18 mouse cellular contexts compared by ENCODE assay signal in genomic region chr5:116274818-116275217, GRCm38 (mm10). TPM values are rescaled to one million over a fixed set of nuclear protein-coding genes. Genes with fewer than 3 reads are reported as not detected.
DNase-seq lines count a peak whose midpoint lies in the region; ATAC-seq lines count a peak whose summit lies in the region.
"Had no signal": no experiment of that assay in that cellular context is flagged by ENCODE, and none has a peak within 500 bp of the region (broad histone marks: within the 10 kb centered on the region; RNA-seq: fewer than 3 reads in every experiment).

No protein-coding gene starts in this region.

- H3K4me1 ChIP-seq in intestine, embryonic 14.5 days (replicated peaks; ENCODE audit: control insufficient read depth, insufficient read depth, low read length): peaks cover 14% of the 10 kb centered on the region; the same call in 1 of the 2 replicates
- no peaks in the 10 kb centered on the region; the same call in 1 of the 2 replicates for H3K4me1 ChIP-seq in intestine, embryonic 15.5 days (replicated peaks)
- H3K4me1 ChIP-seq in hindbrain, embryonic 12.5 days: peaks cover 31% of the 10 kb centered on the region
- peaks cover 32% of the 10 kb centered on the region for H3K4me1 ChIP-seq in midbrain, embryonic 12.5 days
- H3K4me1 ChIP-seq in kidney, embryonic 14.5 days (ENCODE audit: control insufficient read depth, insufficient read depth, low read length): no peaks in the 10 kb centered on the region

- no peaks in the 10 kb centered on the region for H3K27me3 ChIP-seq in intestine, embryonic 14.5 days (replicated peaks; ENCODE audit: control insufficient read depth, insufficient read depth, low read length)
- H3K27me3 ChIP-seq in intestine, embryonic 15.5 days (replicated peaks): no peaks in the 10 kb centered on the region
- H3K27me3 ChIP-seq in hindbrain, embryonic 12.5 days: no peaks in the 10 kb centered on the region
- no peaks in the 10 kb centered on the region for H3K27me3 ChIP-seq in midbrain, embryonic 12.5 days
- H3K27me3 ChIP-seq in kidney, embryonic 14.5 days (ENCODE audit: control insufficient read depth, insufficient read depth, low read length): no peaks in the 10 kb centered on the region
- H3K27me3 ChIP-seq: embryonic facial prominence, embryonic 13.5 days had no signal

- no peak overlapping the region for H3K4me3 ChIP-seq in intestine, embryonic 14.5 days (ENCODE audit: low read depth, low read length)
- H3K4me3 ChIP-seq in intestine, embryonic 15.5 days (replicated peaks): no peak overlapping the region
- H3K4me3 ChIP-seq in hindbrain, embryonic 12.5 days: no peak overlapping the region
- H3K4me3 ChIP-seq in midbrain, embryonic 12.5 days: no peak overlapping the region
- H3K4me3 ChIP-seq in kidney, embryonic 14.5 days (ENCODE audit: low read length): no peak overlapping the region
- H3K4me3 ChIP-seq: embryonic facial prominence, embryonic 13.5 days had no signal

- no peak for ATAC-seq in intestine, embryonic 14.5 days (replicated peaks; ENCODE audit: low FRiP score, low TSS enrichment, low read depth)
- no peak for ATAC-seq in intestine, embryonic 15.5 days
- ATAC-seq in hindbrain, embryonic 12.5 days (ENCODE audit: low FRiP score): 0 out of 2 replicates have a peak, but pooled peaks have one; percentile 21
- ATAC-seq in midbrain, embryonic 12.5 days (ENCODE audit: low FRiP score, low read depth): no peak
- ATAC-seq in kidney, embryonic 14.5 days (ENCODE audit: low FRiP score, low TSS enrichment): no peak
- ATAC-seq: activated CD4-positive, CD25-positive, alpha-beta regulatory T cell, adult 4 months had no signal

- H3K4me2 ChIP-seq in intestine, embryonic 14.5 days (ENCODE audit: low read length): no peak overlapping the region
- H3K4me2 ChIP-seq in intestine, embryonic 15.5 days (replicated peaks): no peak overlapping the region
- H3K4me2 ChIP-seq in hindbrain, embryonic 12.5 days (replicated peaks): no peak overlapping the region
- no peak overlapping the region for H3K4me2 ChIP-seq in midbrain, embryonic 12.5 days (replicated peaks)
- no peak overlapping the region for H3K4me2 ChIP-seq in kidney, embryonic 14.5 days (replicated peaks; ENCODE audit: low read depth, low read length)
- H3K4me2 ChIP-seq: embryonic facial prominence, embryonic 13.5 days had no signal

- H3K36me3 ChIP-seq in intestine, embryonic 14.5 days (ENCODE audit: control insufficient read depth, insufficient read depth, low read length): no peaks in the 10 kb centered on the region
- H3K36me3 ChIP-seq in intestine, embryonic 15.5 days: no peaks in the 10 kb centered on the region
- no peaks in the 10 kb centered on the region for H3K36me3 ChIP-seq in hindbrain, embryonic 12.5 days
- no peaks in the 10 kb centered on the region for H3K36me3 ChIP-seq in midbrain, embryonic 12.5 days
- H3K36me3 ChIP-seq in kidney, embryonic 14.5 days (ENCODE audit: control insufficient read depth, insufficient read depth, low read length): no peaks in the 10 kb centered on the region
- H3K36me3 ChIP-seq: embryonic facial prominence, embryonic 13.5 days had no signal

- H3K27ac ChIP-seq in intestine, embryonic 14.5 days (ENCODE audit: low read depth): 0 out of 2 replicates have a peak overlapping the region, but pooled peaks have one; percentile 38
- H3K27ac ChIP-seq in intestine, embryonic 15.5 days: no peak overlapping the region
- peak overlapping the region; percentile 79 for H3K27ac ChIP-seq in hindbrain, embryonic 12.5 days
- H3K27ac ChIP-seq in midbrain, embryonic 12.5 days (replicated peaks): peak overlapping the region; percentile 64
- H3K27ac ChIP-seq in kidney, embryonic 14.5 days (ENCODE audit: low read depth, low read length): no peak overlapping the region
- H3K27ac ChIP-seq: embryonic facial prominence, embryonic 13.5 days had no signal

- intact Hi-C loops in left cerebral cortex, postnatal 14 days (cut with DNase I): no loop called here

- DNase-seq in intestine, embryonic 14.5 days (ENCODE audit: low spot score): no peak
- DNase-seq in left cerebral cortex, postnatal 14 days (ENCODE audit: low spot score in 2 of 2): no peak
- DNase-seq in heart, adult 11 months: no peak
- no peak for DNase-seq in right cerebral cortex, adult 2 months (ENCODE audit: low spot score in 2 of 2)
- DNase-seq: cerebellum, postnatal 36 days; gastrocnemius, postnatal 25 days; kidney, adult 9 months; lung, adult 2 months; lung, postnatal 4 days; right cerebral cortex, postnatal 14 days; thymus, postnatal 36 days had no signal

- peaks cover 4% of the 10 kb centered on the region for H3K9me3 ChIP-seq in intestine, embryonic 14.5 days (ENCODE audit: control insufficient read depth, low read length)
- H3K9me3 ChIP-seq in intestine, embryonic 15.5 days: no peaks in the 10 kb centered on the region
- H3K9me3 ChIP-seq in hindbrain, embryonic 12.5 days (replicated peaks): peaks cover 5% of the 10 kb centered on the region
- H3K9me3 ChIP-seq in midbrain, embryonic 12.5 days: 0 out of 2 replicates have a peak, but pooled peaks cover 10% of the 10 kb centered on the region
- peaks cover 5% of the 10 kb centered on the region; the same call in 1 of the 2 replicates for H3K9me3 ChIP-seq in kidney, embryonic 14.5 days (ENCODE audit: control insufficient read depth, low read length)

- 40% methylated on average over 2 of the region's 2 CpGs for WGBS in intestine, embryonic 14.5 days
- 55% methylated on average over 2 of the region's 2 CpGs for WGBS in intestine, embryonic 15.5 days
- 43% methylated on average over 2 of the region's 2 CpGs for WGBS in hindbrain, embryonic 12.5 days
- WGBS in midbrain, embryonic 12.5 days: 64% methylated on average over 2 of the region's 2 CpGs
- WGBS in kidney, embryonic 14.5 days: 81% methylated on average over 2 of the region's 2 CpGs

- H3K9ac ChIP-seq in intestine, embryonic 14.5 days (ENCODE audit: low read length): no peak overlapping the region
- no peak overlapping the region for H3K9ac ChIP-seq in intestine, embryonic 15.5 days
- 0 out of 2 replicates have a peak overlapping the region, but pooled peaks have one; percentile 18 for H3K9ac ChIP-seq in hindbrain, embryonic 12.5 days
- H3K9ac ChIP-seq in midbrain, embryonic 12.5 days (replicated peaks): no peak overlapping the region
- H3K9ac ChIP-seq in kidney, embryonic 14.5 days (ENCODE audit: low read depth, low read length): no peak overlapping the region
- H3K9ac ChIP-seq: embryonic facial prominence, embryonic 13.5 days had no signal

RNA-seq across cellular contexts. Expression of gene Ccdc60, which starts 14.0 kb away (rescaled TPM):
- 1.9 and 2.0 TPM in 2 replicates for polyA plus RNA-seq in intestine, embryonic 14.5 days (2014; fragmentation: Nextera tagmentation; extraction: Ambion mirVana)
- 1.7 and 1.8 TPM in 2 replicates for polyA plus RNA-seq in intestine, embryonic 15.5 days (2015; fragmentation: Nextera tagmentation; extraction: Ambion mirVana)
- polyA plus RNA-seq in hindbrain, embryonic 12.5 days (2016; fragmentation: Nextera tagmentation; extraction: Ambion mirVana): 2.4 and 2.8 TPM in 2 replicates
- 2.2 and 2.4 TPM in 2 replicates for polyA plus RNA-seq in midbrain, embryonic 12.5 days (2016; fragmentation: Nextera tagmentation; extraction: Ambion mirVana)
- under 1 TPM; 0.26 to 0.30 TPM for total RNA-seq in left cerebral cortex, postnatal 14 days (2021)
- 0.47 and 0.55 TPM in 2 replicates for polyA plus RNA-seq in kidney, embryonic 14.5 days (2014; fragmentation: Nextera tagmentation; extraction: Ambion mirVana)
- total RNA-seq: gastrocnemius, postnatal 25 days; liver, adult 2 months had no signal
- polyA plus RNA-seq: activated CD4-positive, CD25-positive, alpha-beta regulatory T cell, adult 4 months; liver, adult 2 months had no signal

Comparison
In these comparisons a context has a peak if more than half of its experiments do, and no peak if none do; other contexts are left out.
1. H3K27ac ChIP-seq: peak in intestine, embryonic 14.5 days (single experiment), hindbrain, embryonic 12.5 days (single experiment) and midbrain, embryonic 12.5 days (single experiment); none in intestine, embryonic 15.5 days (single experiment) and kidney, embryonic 14.5 days (single experiment).